Mouse (Mus musculus) ES-E14 (cell line): Measurements from ENCODE around the gene Mien1. TPM values are rescaled to one million over a fixed set of nuclear protein-coding genes. Genes with fewer than 3 reads are reported as not detected.

ENCODE experiments used
- DNase-seq: peaks from one replicate; pipeline ENCODE4 v3.0.0-alpha.2; 2013; ENCODE audit warnings: low read depth, low spot score
- H3K27ac ChIP-seq: 2 replicates; pipeline ENCODE4 v1.5.1; 2012; ENCODE audit warnings: low read depth, mild to moderate bottlenecking, low read length, moderate library complexity, mixed read lengths; ENCODE audit not compliant: poor library complexity, insufficient read depth, severe bottlenecking
- H3K36me3 ChIP-seq: 2 replicates; pipeline ENCODE4 v1.6.1; 2012; ENCODE audit warnings: mild to moderate bottlenecking, low read length, moderate library complexity, mixed read lengths; ENCODE audit not compliant: control insufficient read depth, poor library complexity, insufficient read depth, severe bottlenecking
- H3K4me1 ChIP-seq, 2 experiments: fragments of 150-350 bp in 1 of 2; sonication (generic) in 1 of 2; 2 replicates each; pipeline ENCODE4 v1.6.1; 2012; ENCODE audit warnings: low read length in 2 of 2, mild to moderate bottlenecking in 1 of 2, mixed read lengths in 1 of 2; ENCODE audit not compliant: control insufficient read depth in 2 of 2, insufficient read depth in 2 of 2, poor library complexity in 1 of 2
- H3K4me3 ChIP-seq, 2 experiments: fragments of 150-350 bp in 1 of 2; sonication (generic) in 1 of 2; 2 replicates each; pipeline ENCODE4 v1.5.1; 2012; ENCODE audit warnings: low read length in 2 of 2, low read depth in 1 of 2, mild to moderate bottlenecking in 1 of 2, mixed read lengths in 1 of 2; ENCODE audit not compliant: insufficient read depth in 1 of 2, poor library complexity in 1 of 2, severe bottlenecking in 1 of 2
- H3K9ac ChIP-seq: 2 replicates; pipeline ENCODE4 v1.6.1; 2012; ENCODE audit warnings: low read depth, mild to moderate bottlenecking, low read length, mixed read lengths; ENCODE audit not compliant: poor library complexity, insufficient read depth, severe bottlenecking
- H3K9me3 ChIP-seq: fragments of 150-350 bp; sonication (generic); 2 replicates; pipeline ENCODE4 v1.6.1; 2012; ENCODE audit warnings: low read depth, mild to moderate bottlenecking, low read length; ENCODE audit not compliant: control insufficient read depth, insufficient read depth
- CHD2 ChIP-seq: IDR thresholded peaks from 2 replicates; pipeline ENCODE4 v1.6.1; 2014; ENCODE audit warnings: mild to moderate bottlenecking, low read depth, low read length, inconsistent platforms
- HCFC1 ChIP-seq: IDR thresholded peaks from 2 replicates; pipeline ENCODE4 v1.6.1; 2012; ENCODE audit warnings: low read length, inconsistent platforms, borderline replicate concordance; ENCODE audit not compliant: insufficient read depth
- MAFK ChIP-seq: IDR thresholded peaks from 2 replicates; pipeline ENCODE4 v1.6.1; 2014; ENCODE audit warnings: mild to moderate bottlenecking, low read depth, low read length, inconsistent platforms; ENCODE audit not compliant: insufficient read depth
- ZC3H11A ChIP-seq: IDR thresholded peaks from 2 replicates; pipeline ENCODE4 v1.6.1; 2012; ENCODE audit warnings: low read depth, mild to moderate bottlenecking, inconsistent platforms, low read length, borderline replicate concordance
- ZNF384 ChIP-seq: IDR thresholded peaks from 2 replicates; pipeline ENCODE4 v1.6.1; 2012; ENCODE audit warnings: low read depth, low read length, inconsistent platforms
- in situ Hi-C, 2 experiments: fragments of 600-800 bp; cut with MboI; formaldehyde crosslinking; loops; one replicate each; pipeline ENCODE4 v1.15.1; 2025; ENCODE audit warnings: low sequenced_read_pairs in 2 of 2, inconsistent platforms in 1 of 2; ENCODE audit not compliant: unreplicated experiment in 2 of 2
- total RNA-seq: library from RNA; depleted of rRNA; stranded (reverse); fragments of 300-350 nt; gene quantifications from 2 replicates; pipeline ENCODE4 v1.2.3, GENCODE M21; 2012

The Mien1 gene
- total RNA-seq, 1 experiment = 52.5 TPM

DNA sequence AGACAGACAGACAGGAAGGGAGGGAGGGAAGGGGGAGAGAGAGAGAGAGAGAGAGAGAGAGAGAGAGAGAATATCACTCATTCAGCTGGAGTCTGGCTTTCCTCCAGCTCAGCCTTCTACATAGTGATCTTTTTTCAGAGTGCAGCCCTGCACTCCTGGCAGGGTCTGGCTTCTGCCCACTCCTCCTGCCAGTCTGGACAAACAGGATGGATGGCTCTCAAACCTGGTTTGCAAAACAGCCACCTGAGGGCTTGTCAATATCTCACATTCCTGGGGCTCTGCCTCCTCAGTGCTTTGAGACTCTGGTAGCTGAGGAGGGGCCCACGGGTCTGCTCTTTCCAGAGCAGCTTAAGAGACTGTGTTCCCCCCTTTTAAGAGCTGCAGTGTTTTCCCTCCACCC lies 6.4 kb upstream of the Mien1 start:
- Histone ChIP-seq H3K9me3 (no peaks in the 10 kb centered on the region), H3K4me3 (no peak overlapping the region), H3K27ac (no peak overlapping the region), H3K4me1 (peaks cover 8 to 25% of the 10 kb centered on the region in 2 experiments), H3K36me3 (peaks cover 3% of the 10 kb centered on the region; the same call in 1 of the 2 replicates), H3K9ac (no peak overlapping the region)
- DNase-seq = no peak
- in situ Hi-C loops = no loop called here
- no peak for TF ChIP-seq HCFC1
- TF ChIP-seq CHD2 = no peak
- TF ChIP-seq ZNF384 = no peak
- no peak for TF ChIP-seq MAFK
- TF ChIP-seq ZC3H11A = no peak

DNA sequence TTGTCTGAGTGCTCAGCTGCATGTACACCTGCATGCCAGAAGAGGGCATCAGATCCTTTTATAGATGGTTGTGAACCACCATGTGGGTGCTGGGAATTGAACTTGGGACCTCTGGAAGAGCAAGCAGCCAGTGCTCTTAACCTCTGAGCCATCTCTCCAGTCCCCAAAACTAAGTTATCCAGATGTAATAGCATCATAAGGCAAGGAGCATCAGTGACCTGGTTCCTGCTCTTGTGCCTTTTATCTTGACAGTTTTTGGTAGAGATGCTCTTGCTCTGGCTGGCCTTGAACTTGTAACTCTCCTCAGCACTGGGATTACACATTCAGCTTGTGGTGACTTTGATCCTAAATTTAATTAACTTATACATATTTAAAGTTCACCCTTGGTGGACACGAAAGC lies 4.9 kb upstream of the Mien1 start:
- TF ChIP-seq ZC3H11A = no peak
- no peak for TF ChIP-seq ZNF384
- TF ChIP-seq CHD2 = no peak
- no peak for TF ChIP-seq HCFC1
- TF ChIP-seq MAFK = no peak
- H3K9ac ChIP-seq = no peak overlapping the region
- no peaks in the 10 kb centered on the region for H3K36me3 ChIP-seq
- peaks cover under 1 to 11% of the 10 kb centered on the region in 2 experiments; a peak in 3 of 4 replicates for H3K4me1 ChIP-seq
- DNase-seq = no peak
- no peak overlapping the region for H3K4me3 ChIP-seq
- in situ Hi-C loops = no loop called here
- no peak overlapping the region for H3K27ac ChIP-seq
- no peaks in the 10 kb centered on the region for H3K9me3 ChIP-seq

DNA sequence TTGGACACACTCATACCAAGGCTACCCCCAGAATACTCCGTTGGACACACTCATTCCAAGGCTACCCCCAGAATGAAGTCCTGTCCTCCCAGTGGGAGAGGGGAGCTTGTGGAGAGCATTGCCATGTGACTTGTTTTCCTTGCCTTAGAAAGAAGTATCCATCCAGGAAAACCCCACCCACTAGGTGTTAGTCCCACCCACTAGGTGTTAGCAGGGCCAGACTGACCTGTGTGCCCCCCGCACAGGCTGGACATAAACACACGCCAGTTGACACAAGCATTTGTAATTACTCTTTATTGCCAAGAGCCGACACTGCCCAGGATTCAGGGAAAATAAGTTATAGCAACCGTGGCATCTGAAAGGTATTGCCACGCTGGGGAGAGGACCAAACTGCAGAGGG lies 1.4 kb downstream of the Mien1 start:
- Histone ChIP-seq H3K4me3 (no peak overlapping the region), H3K27ac (no peak overlapping the region), H3K4me1 (0 out of 4 replicates have a peak, but pooled peaks cover 0 to 3% of the 10 kb centered on the region in 2 experiments), H3K36me3 (peaks cover 18% of the 10 kb centered on the region; the same call in 1 of the 2 replicates), H3K9me3 (no peaks in the 10 kb centered on the region), H3K9ac (no peak overlapping the region)
- in situ Hi-C loops = no loop called here
- DNase-seq = no peak
- no peak for TF ChIP-seq MAFK
- no peak for TF ChIP-seq HCFC1
- TF ChIP-seq CHD2 = no peak
- no peak for TF ChIP-seq ZNF384
- no peak for TF ChIP-seq ZC3H11A

DNA sequence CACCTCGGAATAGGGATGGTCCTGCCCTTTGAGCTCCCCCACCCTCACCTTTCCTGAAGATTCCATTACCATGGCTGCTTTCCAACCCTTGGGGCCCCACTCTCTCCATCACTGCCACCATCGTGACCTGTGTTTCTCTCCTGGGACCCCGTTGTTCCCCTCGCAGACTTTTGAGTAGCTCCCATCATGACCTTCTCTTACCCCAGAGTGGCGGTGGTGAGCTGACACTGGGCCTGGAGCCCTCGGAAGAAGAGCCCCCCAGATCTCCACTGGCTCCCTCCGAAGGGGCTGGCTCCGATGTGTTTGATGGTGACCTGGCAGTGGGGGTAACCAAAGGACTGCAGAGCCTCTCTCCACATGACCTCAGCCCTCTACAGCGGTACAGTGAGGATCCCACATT lies 3.1 kb downstream of the Mien1 start:
- H3K9me3 ChIP-seq = no peaks in the 10 kb centered on the region
- TF ChIP-seq MAFK = no peak
- TF ChIP-seq ZC3H11A = no peak
- H3K27ac ChIP-seq = no peak overlapping the region
- peaks cover 18% of the 10 kb centered on the region; the same call in 1 of the 2 replicates for H3K36me3 ChIP-seq
- no peak for DNase-seq
- in situ Hi-C loops = no loop called here
- H3K4me1 ChIP-seq = 0 out of 4 replicates have a peak, but pooled peaks cover 0 to 3% of the 10 kb centered on the region in 2 experiments
- H3K9ac ChIP-seq = no peak overlapping the region
- no peak overlapping the region for H3K4me3 ChIP-seq
